Mouse (Mus musculus) CD8-positive naive resting alpha-beta T cell, adult 57 days (primary cell): ENCODE results near the gene Olfr376. TPM values are rescaled to one million over a fixed set of nuclear protein-coding genes. Genes with fewer than 3 reads are reported as not detected.

ENCODE experiments used
- total RNA-seq: library from RNA; stranded (reverse); gene quantifications from one replicate; pipeline ENCODE4 v1.2.4, GENCODE M21; 2023

Gene Olfr376
- not detected for total RNA-seq

GRCm38 (mm10) chr11:73370946-73371345 is at the start of gene Olfr376:
Olfr376 (plus strand) TSS chr11:73371246.

GRCm38 (mm10) chr11:73329442-73329841 is 41.6 kb upstream of the Olfr376 start, which contains the start of the genes Aspa, Gm49340 and Spata22:
Aspa (minus strand) TSS chr11:73329596.
Gm49340 (plus strand) TSS chr11:73329741.
Spata22 (plus strand) TSS chr11:73329741.

GRCm38 (mm10) chr11:73350483-73350882 is 20.6 kb upstream of the Olfr376 start, which contains the start of gene Olfr20:
Olfr20 (plus strand) TSS chr11:73350783.

GRCm38 (mm10) chr11:73399514-73399913 is 28.5 kb downstream of the Olfr376 start, which contains the start of gene Olfr1:
Olfr1 (minus strand) TSS chr11:73399614.

Other genes starting within 250 kb of the Olfr376 start
- 1.1 TPM for gene Haspin, start 233.0 kb upstream of the Olfr376 start, total RNA-seq
- 0.34 TPM for gene P2rx5, start 210.8 kb upstream of the Olfr376 start, total RNA-seq
- gene Emc6, start 194.2 kb upstream of the Olfr376 start, total RNA-seq, result 46.6 TPM
- gene Tax1bp3, start 194.2 kb upstream of the Olfr376 start, total RNA-seq, result 14.5 TPM
- gene Ctns, start 172.2 kb upstream of the Olfr376 start, total RNA-seq, result 21.4 TPM
- gene Shpk, start 171.8 kb upstream of the Olfr376 start, total RNA-seq, result 5.4 TPM
- not detected for gene Trpv1, start 137.0 kb upstream of the Olfr376 start, total RNA-seq
- not detected for gene Trpv3, start 103.9 kb upstream of the Olfr376 start, total RNA-seq
- 0.15 TPM for gene Aspa, start 41.6 kb upstream of the Olfr376 start, total RNA-seq
- not detected for gene Gm49340, start 41.5 kb upstream of the Olfr376 start, total RNA-seq
- not detected for gene Spata22, start 41.5 kb upstream of the Olfr376 start, total RNA-seq
- not detected for gene Olfr20, start 20.5 kb upstream of the Olfr376 start, total RNA-seq
- gene Olfr1, start 28.4 kb downstream of the Olfr376 start, total RNA-seq, result not detected
- gene Olfr378, start 57.2 kb downstream of the Olfr376 start, total RNA-seq, result not detected
- not detected for gene Olfr380, start 86.3 kb downstream of the Olfr376 start, total RNA-seq
- gene Olfr381, start 120.4 kb downstream of the Olfr376 start, total RNA-seq, result not detected
- gene Olfr382, start 146.0 kb downstream of the Olfr376 start, total RNA-seq, result not detected
- not detected for gene Olfr385, start 221.8 kb downstream of the Olfr376 start, total RNA-seq
- gene Olfr384, start 227.3 kb downstream of the Olfr376 start, total RNA-seq, result not detected